Mouse (Mus musculus) embryo, embryonic 10.5 days (tissue): Measurements from ENCODE around the gene Larp4.
A peak's percentile ranks its signal among the peaks of the same experiment; 100 is the strongest.
"Not testable (repeated sequence)": the region's sequence is repeated elsewhere in the genome, so short reads cannot be mapped to it uniquely, and the experiment has no call there.

Source experiments
- DNase-seq: peaks from one replicate; pipeline ENCODE4 v3.0.0-alpha.2; 2015; ENCODE audit warnings: low spot score

Larp4 gene

GRCm38 (mm10) chr15:99969765-99970164, at the start of gene Larp4:
Larp4 (plus strand) TSS chr15:99970065.
- not testable (repeated sequence) for DNase-seq

- no peak for DNase-seq
Measured at GRCm38 (mm10) chr15:99931231-99931630, 38.6 kb upstream of the Larp4 start.

GRCm38 (mm10) chr15:99934501-99934900, 35.4 kb upstream of the Larp4 start:
- DNase-seq, result no peak

GRCm38 (mm10) chr15:99936659-99937058, 33.2 kb upstream of the Larp4 start:
- no peak for DNase-seq

- no peak for DNase-seq
Measured at GRCm38 (mm10) chr15:99937841-99938240, 32.0 kb upstream of the Larp4 start.

- DNase-seq, result no peak
Measured at GRCm38 (mm10) chr15:99940426-99940825, 29.4 kb upstream of the Larp4 start.

- DNase-seq, result no peak
Measured at GRCm38 (mm10) chr15:99940970-99941630, 28.8 kb upstream of the Larp4 start.

- no peak for DNase-seq
Measured at GRCm38 (mm10) chr15:99955324-99955723, 14.5 kb upstream of the Larp4 start.

GRCm38 (mm10) chr15:99965103-99965775, 4.6 kb upstream of the Larp4 start:
- DNase-seq, result no peak

- no peak for DNase-seq
Measured at GRCm38 (mm10) chr15:99966961-99967360, 2.9 kb upstream of the Larp4 start, which contains the start of gene Fam186a. Fam186a (minus strand) TSS chr15:99967061.

- no peak for DNase-seq
Measured at GRCm38 (mm10) chr15:99970606-99971005, 741 bp downstream of the Larp4 start.

GRCm38 (mm10) chr15:99972361-99972988, 2.6 kb downstream of the Larp4 start:
- DNase-seq, result peak; percentile 97

- peak; percentile 84 for DNase-seq
Measured at GRCm38 (mm10) chr15:99972989-99973911, 3.4 kb downstream of the Larp4 start.

- DNase-seq, result no peak
Measured at GRCm38 (mm10) chr15:99974476-99975220, 4.8 kb downstream of the Larp4 start.

- DNase-seq, result not testable (repeated sequence)
Measured at GRCm38 (mm10) chr15:99976121-99976520, 6.3 kb downstream of the Larp4 start.

- DNase-seq, result no peak
Measured at GRCm38 (mm10) chr15:99979266-99979665, 9.4 kb downstream of the Larp4 start.

- DNase-seq, result no peak
Measured at GRCm38 (mm10) chr15:99979715-99980114, 9.8 kb downstream of the Larp4 start.

- DNase-seq, result no peak
Measured at GRCm38 (mm10) chr15:99993100-99993499, 23.2 kb downstream of the Larp4 start.

- no peak for DNase-seq
Measured at GRCm38 (mm10) chr15:99997114-99997804, 27.4 kb downstream of the Larp4 start.

- DNase-seq, result no peak
Measured at GRCm38 (mm10) chr15:99999390-99999789, 29.5 kb downstream of the Larp4 start.
